Mouse (Mus musculus) monocyte, adult 5-6 weeks (primary cell): ENCODE results near the gene Maml3. TPM values are rescaled to one million over a fixed set of nuclear protein-coding genes. Genes with fewer than 3 reads are reported as not detected.

Experiments used
- ATAC-seq: fragments of 153-309, 156-312 bp; replicated peaks from 2 replicates; pipeline ENCODE4 v1.8.0; 2017; ENCODE audit warnings: mild to moderate bottlenecking; ENCODE audit not compliant: low TSS enrichment, insufficient number of reproducible peaks, severe bottlenecking, poor library complexity, low FRiP score
- total RNA-seq: library from RNA; stranded (forward); fragments of 200-1000, 200-491, 200-594 nt; gene quantifications from 3 replicates; pipeline ENCODE4 v1.2.3, GENCODE M21; 2017

Maml3 gene
- total RNA-seq, 1 experiment from 2014 or later, result 8.5 TPM

DNA sequence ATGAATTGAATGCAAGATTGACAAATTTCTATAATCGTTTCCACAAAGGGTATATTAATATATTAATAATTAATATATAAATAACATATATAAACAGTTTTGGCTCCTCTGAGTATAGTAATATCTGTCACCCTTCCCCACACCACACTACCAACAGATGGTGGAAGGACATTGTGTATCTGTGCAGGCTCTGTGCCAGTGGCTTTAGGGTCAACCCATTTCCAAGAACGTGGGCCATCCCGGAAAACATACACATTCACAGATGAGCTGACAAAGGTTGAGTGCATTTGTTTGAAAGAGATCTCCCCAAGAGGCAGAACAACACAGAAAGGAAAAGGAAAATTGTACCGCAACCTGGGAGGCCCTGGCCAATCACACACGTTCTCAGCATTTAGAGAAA lies 238.4 kb downstream of the Maml3 start:
- ATAC-seq, result no peak

GRCm38 (mm10) chr3:51861631-51862030 lies 243.2 kb downstream of the Maml3 start:
- ATAC-seq, result no peak

- ATAC-seq, result no peak
Observed at GRCm38 (mm10) chr3:51860458-51860857, 244.4 kb downstream of the Maml3 start.

- ATAC-seq, result no peak
Observed at GRCm38 (mm10) chr3:51859208-51859607, 245.7 kb downstream of the Maml3 start.

DNA sequence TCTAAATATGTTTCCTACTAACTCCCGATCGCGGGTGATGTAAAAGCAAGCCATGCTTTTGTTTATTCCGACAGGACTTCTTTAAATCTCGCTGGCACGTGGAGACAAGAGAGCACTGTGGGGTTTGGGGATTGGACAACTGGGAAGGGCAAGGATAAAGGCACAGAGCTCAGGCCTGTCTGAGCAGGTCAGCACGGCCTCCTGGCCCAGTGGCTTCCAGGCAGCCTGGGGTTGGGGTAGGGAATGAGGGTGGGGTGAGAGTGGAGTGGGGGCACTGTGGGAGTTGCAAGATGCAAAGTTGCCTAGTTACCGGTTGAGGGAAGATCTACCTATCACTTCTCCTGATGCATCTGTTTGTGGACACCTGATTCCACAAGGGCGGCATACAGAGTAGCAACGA lies 250.7 kb downstream of the Maml3 start:
- ATAC-seq, result no peak

DNA sequence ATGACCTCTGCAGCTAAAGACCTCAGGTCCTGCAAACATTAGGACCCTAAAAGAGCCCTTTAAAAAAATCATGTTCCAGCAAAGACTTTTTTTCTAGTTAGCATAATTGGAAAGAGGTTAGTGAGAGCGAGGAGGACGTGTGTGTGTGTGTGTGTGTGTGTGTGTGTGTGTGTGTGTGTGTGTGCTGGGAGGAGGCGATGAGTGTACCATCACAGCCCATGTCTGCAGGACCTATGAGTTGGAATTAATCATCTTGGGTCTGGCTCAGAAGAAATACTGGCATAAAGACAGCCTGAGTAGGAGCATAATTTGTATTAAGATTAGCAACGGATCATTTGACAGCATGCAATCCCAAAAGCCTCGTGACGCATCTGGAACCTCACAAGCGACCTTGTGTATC lies 251.3 kb downstream of the Maml3 start:
- ATAC-seq, result no peak

DNA sequence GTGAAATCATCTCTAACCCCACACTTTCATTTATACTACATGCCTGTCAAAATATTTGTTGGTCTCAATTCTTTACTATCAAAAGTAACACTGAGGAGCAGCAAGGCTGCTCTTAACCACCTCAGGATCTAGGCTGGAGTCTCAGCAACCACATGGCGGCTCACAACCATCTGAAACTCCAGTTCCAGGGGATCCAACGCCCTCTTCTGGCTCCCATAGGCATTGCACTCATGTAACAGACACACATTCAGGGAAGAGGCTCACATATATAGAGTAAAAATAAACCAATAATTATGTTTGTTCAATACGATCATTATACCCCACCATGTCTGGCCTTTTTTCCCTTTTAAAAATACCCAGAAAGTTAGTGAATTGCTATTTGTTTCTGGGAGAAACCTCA lies 252.2 kb downstream of the Maml3 start:
- no peak for ATAC-seq

- ATAC-seq, result no peak
Observed at GRCm38 (mm10) chr3:51851596-51851995, 253.3 kb downstream of the Maml3 start.

- ATAC-seq, result no peak
Observed at GRCm38 (mm10) chr3:51849462-51849861, 255.4 kb downstream of the Maml3 start.

- no peak for ATAC-seq
Observed at GRCm38 (mm10) chr3:51847262-51847661, 257.6 kb downstream of the Maml3 start.

GRCm38 (mm10) chr3:51844255-51844654 lies 260.6 kb downstream of the Maml3 start:
- no peak for ATAC-seq

GRCm38 (mm10) chr3:51842140-51842539 lies 262.7 kb downstream of the Maml3 start:
- ATAC-seq, result no peak

DNA sequence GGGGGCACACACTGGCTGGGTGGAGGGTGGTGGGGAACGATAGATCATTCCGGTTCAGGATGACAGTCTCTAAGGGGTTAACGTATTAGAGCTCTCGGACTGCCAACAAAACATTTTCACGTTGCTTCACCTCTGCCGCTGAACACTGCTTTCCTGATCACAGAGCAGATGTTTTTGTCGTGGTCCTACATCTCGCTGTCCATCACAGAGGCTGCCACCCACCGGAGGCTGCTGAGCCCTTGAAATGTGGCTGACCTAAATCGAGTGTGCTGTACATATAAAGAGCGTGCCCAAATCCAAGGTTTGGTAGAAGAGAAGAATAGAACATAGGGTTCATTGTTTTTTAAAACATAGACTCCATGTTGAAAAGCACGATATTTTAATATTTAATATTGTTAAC lies 263.3 kb downstream of the Maml3 start:
- no peak for ATAC-seq

GRCm38 (mm10) chr3:51841177-51841576 lies 263.7 kb downstream of the Maml3 start:
- no peak for ATAC-seq

DNA sequence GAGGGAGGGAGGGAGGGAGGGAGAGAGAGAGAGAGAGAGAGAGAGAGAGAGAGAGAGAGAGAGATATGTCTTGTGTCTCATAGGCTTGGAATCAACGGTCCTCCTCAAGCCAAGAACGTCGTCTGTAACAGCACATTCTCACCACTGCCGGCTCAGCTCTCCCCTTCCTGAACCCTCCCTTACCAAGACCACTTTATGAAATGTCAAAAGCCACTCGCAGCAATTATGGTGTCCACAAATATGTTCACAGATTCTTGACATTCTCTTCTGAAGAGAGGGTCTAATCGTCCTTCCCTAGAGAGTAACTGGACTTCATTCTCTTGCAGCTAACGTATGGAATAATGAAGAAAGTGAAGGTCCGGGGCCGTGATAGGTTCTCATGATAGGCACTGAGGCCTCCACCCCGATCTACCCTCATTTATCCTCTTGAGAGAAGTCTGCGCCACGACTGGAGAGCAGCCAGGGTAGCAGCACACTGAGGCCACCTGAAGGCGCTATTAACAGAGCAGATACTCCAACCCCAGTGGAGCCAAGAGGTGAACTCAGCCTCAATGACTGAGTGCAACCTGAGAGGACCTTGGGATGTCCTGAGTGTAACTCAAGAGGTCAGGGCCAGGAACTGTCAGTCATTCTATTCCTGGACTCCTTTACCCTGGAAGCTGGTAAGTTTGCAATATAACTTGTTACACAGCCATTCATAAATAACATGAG lies 264.6 kb downstream of the Maml3 start:
- ATAC-seq, result no peak

DNA sequence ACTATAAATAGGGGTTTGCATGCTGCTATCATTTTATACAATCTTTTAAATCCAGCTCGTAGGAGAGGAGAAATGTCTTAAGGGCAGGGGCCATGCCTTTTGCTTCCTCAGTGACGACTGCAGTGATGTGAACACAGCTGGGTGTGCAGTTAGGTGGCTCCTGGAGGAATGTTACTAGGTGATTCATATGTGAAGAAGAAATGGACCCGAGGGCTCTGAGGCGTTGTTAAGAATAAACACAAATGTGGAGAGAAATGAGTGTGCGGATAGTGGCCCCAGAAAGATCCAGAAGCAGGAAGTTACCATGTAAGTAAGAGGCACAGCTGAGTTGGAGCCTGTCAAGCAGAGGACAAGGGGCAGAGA lies 265.5 kb downstream of the Maml3 start:
- ATAC-seq, result no peak

GRCm38 (mm10) chr3:51838696-51839352 lies 266.1 kb downstream of the Maml3 start:
- ATAC-seq, result no peak

GRCm38 (mm10) chr3:51832985-51833384 lies 271.9 kb downstream of the Maml3 start:
- no peak for ATAC-seq

GRCm38 (mm10) chr3:51830821-51831429 lies 274.0 kb downstream of the Maml3 start:
- no peak for ATAC-seq

GRCm38 (mm10) chr3:51825530-51825929 lies 279.3 kb downstream of the Maml3 start:
- ATAC-seq, result no peak
